Mouse (Mus musculus) stomach, embryonic 15.5 days (tissue): Measurements from ENCODE around the gene Usp36. TPM values are rescaled to one million over a fixed set of nuclear protein-coding genes. Genes with fewer than 3 reads are reported as not detected.

Experiments
- ATAC-seq: fragments of 200-750 bp; cut with Nextera tagmentation; 2 replicates; pipeline ENCODE4 v1.8.0; 2017; ENCODE audit warnings: low read depth, moderate number of reproducible peaks, moderate TSS enrichment; ENCODE audit not compliant: insufficient read depth, low FRiP score
- H3K27ac ChIP-seq: fragments of 300-500 bp; sonication (generic); 2 replicates; pipeline ENCODE4 v1.5.1; 2015; ENCODE audit warnings: mild to moderate bottlenecking, inconsistent platforms
- H3K27me3 ChIP-seq: fragments of 300-500 bp; sonication (generic); replicated peaks from 2 replicates; pipeline ENCODE4 v1.6.1; 2015; ENCODE audit warnings: inconsistent platforms
- H3K36me3 ChIP-seq: fragments of 300-500 bp; sonication (generic); 2 replicates; pipeline ENCODE4 v1.6.1; 2015; ENCODE audit warnings: inconsistent platforms
- H3K4me1 ChIP-seq: fragments of 300-500 bp; sonication (generic); 2 replicates; pipeline ENCODE4 v1.6.1; 2015; ENCODE audit warnings: inconsistent platforms
- H3K4me2 ChIP-seq: fragments of 300-500 bp; sonication (generic); 2 replicates; pipeline ENCODE4 v1.6.1; 2015; ENCODE audit warnings: mild to moderate bottlenecking, inconsistent platforms
- H3K4me3 ChIP-seq: fragments of 300-500 bp; sonication (generic); replicated peaks from 2 replicates; pipeline ENCODE4 v1.5.1; 2015; ENCODE audit warnings: inconsistent platforms
- H3K9ac ChIP-seq: fragments of 300-500 bp; sonication (generic); 2 replicates; pipeline ENCODE4 v1.6.1; 2015; ENCODE audit warnings: inconsistent platforms
- H3K9me3 ChIP-seq: fragments of 300-500 bp; sonication (generic); 2 replicates; pipeline ENCODE4 v1.6.1; 2016; ENCODE audit warnings: inconsistent platforms
- WGBS: fragments of 180-500 bp; shearing (Covaris S2); methylation state at CpG from one replicate; pipeline ENCODE4 v1.1.7; 2015; 5-methylcytosine and 5-hydroxymethylcytosine counted together
- polyA plus RNA-seq: library from polyadenylated mRNA; unstranded; fragments of >200 nt; fragmentation: Nextera tagmentation; extraction: Ambion mirVana; gene quantifications from 2 replicates; pipeline ENCODE4 v1.2.1, GENCODE M21; 2015

Gene Usp36
- polyA plus RNA-seq, 1 experiment from 2014 or later: 20.3 TPM

DNA sequence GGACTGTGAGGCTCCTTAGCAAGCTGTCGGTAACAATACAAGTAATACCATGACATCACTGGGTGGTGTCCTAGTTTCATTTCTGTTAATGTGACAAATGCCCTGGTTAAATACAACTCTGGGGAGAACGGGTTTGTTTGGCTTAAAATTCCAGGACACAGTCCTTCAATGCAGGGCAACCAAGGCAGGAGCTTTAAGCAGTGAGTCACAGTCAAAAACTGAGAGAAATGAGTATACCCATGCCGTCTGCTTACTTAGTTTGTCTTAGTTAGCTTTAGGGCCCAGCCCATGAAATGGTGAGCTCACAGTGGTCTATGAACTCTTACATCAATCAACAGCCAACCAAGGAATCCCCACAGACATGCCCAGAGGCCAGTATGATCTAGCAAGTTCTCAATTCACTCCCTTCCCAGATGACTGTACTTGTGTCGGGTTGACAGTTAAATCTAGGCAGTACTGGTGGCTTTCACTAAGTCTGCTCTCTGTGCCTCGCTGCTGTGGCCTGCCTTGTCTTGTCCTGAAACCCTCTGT is 74.1 kb downstream of the Usp36 start:
- H3K27me3 ChIP-seq: no peaks in the 10 kb centered on the region
- no peaks in the 10 kb centered on the region for H3K9me3 ChIP-seq
- H3K4me1 ChIP-seq: peaks cover 32% of the 10 kb centered on the region
- no peaks in the 10 kb centered on the region for H3K36me3 ChIP-seq
- ATAC-seq: peak; percentile 14; the same call in 1 of the 2 replicates
- WGBS: 48% methylated on average over 5 of the region's 5 CpGs
- H3K4me2 ChIP-seq: no peak overlapping the region
- H3K27ac ChIP-seq: peak overlapping the region; percentile 73
- no peak overlapping the region for H3K4me3 ChIP-seq
- H3K9ac ChIP-seq: no peak overlapping the region

DNA sequence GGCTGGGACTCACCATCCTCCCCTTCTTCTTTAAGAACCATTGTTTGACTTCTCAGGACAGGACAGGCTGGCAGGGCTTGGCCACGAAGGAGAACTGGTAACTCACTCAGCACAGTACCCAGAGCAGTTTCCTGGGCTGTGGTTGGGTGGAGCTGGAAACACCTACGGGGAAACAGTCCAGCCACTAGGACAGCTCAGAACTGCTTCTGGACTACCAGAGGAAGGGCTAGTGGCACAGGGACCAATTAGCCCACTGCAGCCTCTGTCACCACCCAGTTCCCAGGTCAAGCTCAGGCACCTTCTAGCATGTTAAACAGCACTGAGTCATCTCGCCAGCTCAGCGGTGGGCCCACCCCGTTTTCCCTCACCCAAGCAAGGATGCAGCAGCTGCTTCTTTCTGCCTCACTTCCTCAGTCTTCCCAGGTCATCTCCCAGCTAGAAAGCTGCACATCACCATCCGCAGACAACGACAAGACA is 77.4 kb downstream of the Usp36 start:
- no peak overlapping the region for H3K4me3 ChIP-seq
- H3K36me3 ChIP-seq: no peaks in the 10 kb centered on the region
- no peaks in the 10 kb centered on the region for H3K27me3 ChIP-seq
- H3K4me1 ChIP-seq: peaks cover 60% of the 10 kb centered on the region
- H3K4me2 ChIP-seq: peak overlapping the region; percentile 37
- peak overlapping the region; percentile 85 for H3K27ac ChIP-seq
- no peaks in the 10 kb centered on the region for H3K9me3 ChIP-seq
- H3K9ac ChIP-seq: no peak overlapping the region
- WGBS: 53% methylated on average over 7 of the region's 7 CpGs
- ATAC-seq: peak; percentile 54

- Histone ChIP-seq H3K4me3 (no peak overlapping the region), H3K4me1 (peaks cover 63% of the 10 kb centered on the region), H3K4me2 (peak overlapping the region; percentile 37)
Observed at GRCm38 (mm10) chr11:118211749-118212635, 78.1 kb downstream of the Usp36 start.

DNA sequence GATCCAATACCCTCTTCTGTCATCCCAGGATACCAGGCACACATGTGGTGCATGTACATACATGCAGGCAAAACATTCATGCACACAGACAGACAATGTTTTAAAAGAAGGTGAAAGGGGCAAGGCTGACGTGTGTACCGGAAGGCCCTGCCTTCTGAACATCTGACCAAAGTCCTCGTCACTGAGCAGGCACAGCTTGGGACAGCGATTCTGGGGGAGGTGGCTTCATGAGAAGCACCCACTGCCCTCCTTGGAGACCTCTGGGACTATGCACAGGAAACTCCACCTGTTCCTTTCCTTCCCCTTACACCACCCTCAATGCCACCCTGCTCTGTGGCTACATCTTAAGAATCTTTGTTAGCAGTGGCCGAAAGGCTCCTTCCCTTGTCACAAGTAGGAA is 79.1 kb downstream of the Usp36 start:
- Histone ChIP-seq H3K4me1 (peaks cover 57% of the 10 kb centered on the region), H3K27me3 (no peaks in the 10 kb centered on the region), H3K9me3 (no peaks in the 10 kb centered on the region), H3K4me3 (no peak overlapping the region), H3K27ac (peak overlapping the region; percentile 85; the same call in 1 of the 2 replicates), H3K36me3 (no peaks in the 10 kb centered on the region), H3K4me2 (no peak overlapping the region), H3K9ac (no peak overlapping the region)
- ATAC-seq: no peak
- WGBS: 66% methylated on average over 5 of the region's 5 CpGs

More at GRCm38 (mm10) chr11:118211749-118212635, 78.1 kb downstream of the Usp36 start:
- H3K27me3 ChIP-seq: no peaks in the 10 kb centered on the region
- peak overlapping the region; percentile 85 for H3K27ac ChIP-seq
- no peaks in the 10 kb centered on the region for H3K9me3 ChIP-seq
- H3K36me3 ChIP-seq: no peaks in the 10 kb centered on the region
- no peak overlapping the region for H3K9ac ChIP-seq
- ATAC-seq: peak; percentile 13
- WGBS: 46% methylated on average over 10 of the region's 10 CpGs

- no peak overlapping the region for H3K9ac ChIP-seq
- WGBS: 81% methylated on average over 4 of the region's 4 CpGs
- no peak overlapping the region for H3K4me2 ChIP-seq
- H3K9me3 ChIP-seq: no peaks in the 10 kb centered on the region
- H3K36me3 ChIP-seq: no peaks in the 10 kb centered on the region
- H3K27ac ChIP-seq: no peak overlapping the region
- no peaks in the 10 kb centered on the region for H3K27me3 ChIP-seq
- ATAC-seq: no peak
- peaks cover 52% of the 10 kb centered on the region for H3K4me1 ChIP-seq
- no peak overlapping the region for H3K4me3 ChIP-seq
Observed at GRCm38 (mm10) chr11:118210116-118210515, 79.9 kb downstream of the Usp36 start.

Other genes starting within 250 kb of the Usp36 start
- 0.10 and 0.15 TPM in 2 replicates for gene Dnah17, start 159.6 kb downstream of the Usp36 start, polyA plus RNA-seq
- 13.8 and 13.9 TPM in 2 replicates for gene Cyth1, start 41.7 kb downstream of the Usp36 start, polyA plus RNA-seq
- gene Cep295nl, start 52.3 kb upstream of the Usp36 start, polyA plus RNA-seq: 0.36 and 0.42 TPM in 2 replicates
- 78.8 and 83.0 TPM in 2 replicates for gene Timp2, start 65.5 kb upstream of the Usp36 start, polyA plus RNA-seq
- 67.4 and 81.5 TPM in 2 replicates for gene Lgals3bp, start 111.8 kb upstream of the Usp36 start, polyA plus RNA-seq
- gene Cant1, start 128.8 kb upstream of the Usp36 start, polyA plus RNA-seq: 30.7 and 32.1 TPM in 2 replicates
- 6.8 and 8.3 TPM in 2 replicates for gene C1qtnf1, start 138.0 kb upstream of the Usp36 start, polyA plus RNA-seq
- gene Engase, start 186.6 kb upstream of the Usp36 start, polyA plus RNA-seq: 10.1 and 11.5 TPM in 2 replicates